Mouse (Mus musculus): ENCODE measurements around the gene Acoxl.

Acoxl gene

DNA sequence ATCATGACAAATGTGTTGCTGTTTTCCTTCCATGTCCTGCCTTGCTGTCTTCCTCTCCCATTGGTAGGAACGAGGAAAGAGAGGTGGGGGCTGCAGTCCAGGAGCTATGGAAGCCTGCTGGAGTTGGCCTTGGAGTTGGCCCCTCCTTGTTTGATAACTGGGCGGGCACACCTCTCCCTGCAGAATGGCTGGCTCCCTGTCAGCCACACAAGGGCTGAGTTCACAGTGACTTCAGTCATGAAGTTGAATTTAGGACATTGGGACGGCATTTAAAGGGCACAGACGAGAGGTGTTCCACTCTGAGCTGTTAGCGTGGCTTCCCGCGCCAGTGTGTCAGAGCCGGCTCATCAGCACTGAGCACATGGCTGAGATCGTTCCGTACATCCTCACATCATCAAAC, 66.2 kb downstream of the Acoxl start:
- DNase-seq = no peak

DNA sequence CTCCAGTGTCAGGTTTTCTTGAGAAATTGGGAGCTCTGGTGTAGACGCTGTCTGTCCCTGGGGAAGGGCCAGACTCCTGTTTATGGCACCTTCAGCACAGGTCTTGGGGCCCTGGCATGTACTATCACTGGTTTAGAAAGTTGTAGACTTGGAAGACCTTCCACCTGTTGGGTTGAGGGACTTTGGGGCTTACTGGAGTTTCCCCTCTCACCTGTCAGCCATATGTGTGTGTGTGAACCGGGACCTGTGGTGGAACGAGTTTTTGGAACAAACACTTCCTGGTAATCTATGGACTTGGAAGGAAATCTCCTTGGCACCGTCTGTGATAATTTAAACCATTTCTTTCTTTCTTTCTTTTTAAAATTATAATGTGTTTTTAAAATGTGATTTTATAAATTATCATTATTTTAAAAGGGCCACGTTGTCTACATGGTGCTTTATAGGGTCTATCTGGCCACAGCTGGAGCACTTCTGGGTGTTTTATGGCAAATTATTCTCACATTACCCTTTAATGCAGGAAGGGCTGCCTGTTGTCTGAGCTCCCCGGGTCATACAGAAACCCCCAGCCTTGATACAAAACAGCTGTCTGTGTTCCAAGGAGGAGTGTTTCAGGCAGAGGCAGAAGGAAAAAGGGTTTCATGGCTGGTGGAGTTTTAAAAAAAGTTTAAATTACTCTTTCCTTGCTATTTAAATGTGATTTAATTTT, 68.5 kb downstream of the Acoxl start:
- no peak for DNase-seq

DNA sequence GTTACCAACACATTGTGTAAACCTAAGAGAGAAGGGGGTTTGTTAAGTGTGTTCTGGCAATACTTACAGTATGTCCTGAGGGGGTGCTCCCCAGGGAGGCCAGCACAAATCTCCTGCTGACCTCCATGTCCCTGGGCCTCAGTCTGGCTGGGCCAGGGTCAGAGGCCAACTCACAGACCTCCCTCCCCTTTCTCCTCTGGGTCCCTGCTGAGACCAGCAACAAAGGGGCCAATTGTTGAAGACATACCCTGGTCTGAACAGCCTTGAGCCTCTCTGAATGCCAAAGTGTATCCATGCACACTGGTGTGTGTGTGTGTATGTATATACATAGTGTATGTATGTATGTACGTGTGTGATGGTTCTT, 69.0 kb downstream of the Acoxl start:
- no peak for DNase-seq

DNA sequence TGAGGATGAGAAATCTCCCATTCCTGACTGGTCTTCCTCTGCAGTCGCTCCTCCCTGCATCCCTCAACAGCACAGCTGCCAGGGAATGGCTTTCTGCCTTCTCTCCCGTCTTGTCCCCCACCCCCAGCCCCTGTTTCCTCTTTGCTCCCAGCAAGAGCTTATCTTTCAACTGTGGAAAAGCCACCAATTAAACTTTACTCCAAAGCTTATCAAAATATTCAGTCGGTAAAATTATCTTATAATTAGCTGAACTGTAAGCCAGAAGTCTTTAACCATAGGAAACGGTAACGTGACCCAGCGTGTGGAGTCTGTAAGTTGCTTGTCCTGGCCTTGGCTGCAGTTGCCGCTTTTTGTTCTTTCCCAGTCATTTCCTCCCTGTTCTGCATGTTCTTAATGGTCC, 70.2 kb downstream of the Acoxl start:
- DNase-seq = no peak

DNA sequence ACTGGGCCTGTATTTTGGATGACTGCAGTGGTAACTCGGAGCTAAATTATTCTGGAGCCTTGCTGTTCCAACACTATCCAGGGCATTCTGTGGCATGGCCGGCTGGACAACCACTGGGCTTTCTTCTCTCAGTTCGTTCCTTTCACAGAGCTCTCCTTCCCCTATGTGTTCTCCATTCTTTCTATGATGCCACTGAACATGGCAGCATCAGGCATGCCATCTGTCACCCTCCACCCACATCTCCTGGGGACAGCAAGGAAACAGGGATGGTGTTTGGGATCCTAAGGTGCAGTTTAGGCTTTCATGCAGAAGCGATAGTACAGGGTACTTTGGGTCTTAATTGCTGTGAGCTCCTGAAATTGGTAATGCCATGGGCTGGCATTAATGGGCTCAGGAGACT, 71.1 kb downstream of the Acoxl start:
- no peak for DNase-seq

DNA sequence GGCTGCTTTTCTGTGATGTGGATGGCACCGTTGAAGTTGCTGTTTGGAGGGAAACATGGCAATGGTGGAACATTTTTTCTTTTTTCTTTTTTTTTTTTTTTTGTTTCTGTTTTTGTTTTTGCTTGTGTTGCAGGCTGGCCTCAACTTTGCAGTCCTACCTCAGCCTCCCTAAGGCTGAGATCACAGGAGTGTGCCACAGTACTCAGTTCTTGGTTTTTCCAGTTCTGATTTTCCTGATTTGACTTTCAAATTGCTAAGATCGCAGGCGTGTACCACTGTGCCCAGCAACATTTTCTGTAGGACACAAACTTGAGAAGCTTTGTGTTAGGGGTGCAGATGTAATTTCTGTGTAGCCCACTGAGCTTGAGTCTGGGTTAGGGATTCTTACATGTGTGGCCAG, 72.9 kb downstream of the Acoxl start:
- DNase-seq = no peak

DNA sequence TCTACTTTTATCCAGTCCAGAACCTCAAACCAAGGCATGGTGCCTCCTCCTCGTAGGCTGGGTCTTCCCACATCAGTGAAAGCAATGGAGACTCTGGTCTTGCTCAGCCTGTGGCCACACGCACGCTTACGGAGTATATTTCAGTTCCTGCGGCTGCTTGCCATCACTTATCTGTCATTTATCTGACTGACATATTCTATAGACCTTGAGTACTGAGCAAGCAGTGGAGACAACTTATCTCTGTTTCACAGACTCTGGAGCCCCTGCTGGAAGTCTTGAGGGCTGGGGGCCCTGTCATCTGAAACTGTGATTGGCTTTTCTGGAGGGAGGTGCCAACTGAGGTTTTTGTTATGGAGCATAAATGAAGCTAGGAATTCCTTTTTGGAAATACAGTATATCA, 75.4 kb downstream of the Acoxl start:
- DNase-seq = no peak

DNA sequence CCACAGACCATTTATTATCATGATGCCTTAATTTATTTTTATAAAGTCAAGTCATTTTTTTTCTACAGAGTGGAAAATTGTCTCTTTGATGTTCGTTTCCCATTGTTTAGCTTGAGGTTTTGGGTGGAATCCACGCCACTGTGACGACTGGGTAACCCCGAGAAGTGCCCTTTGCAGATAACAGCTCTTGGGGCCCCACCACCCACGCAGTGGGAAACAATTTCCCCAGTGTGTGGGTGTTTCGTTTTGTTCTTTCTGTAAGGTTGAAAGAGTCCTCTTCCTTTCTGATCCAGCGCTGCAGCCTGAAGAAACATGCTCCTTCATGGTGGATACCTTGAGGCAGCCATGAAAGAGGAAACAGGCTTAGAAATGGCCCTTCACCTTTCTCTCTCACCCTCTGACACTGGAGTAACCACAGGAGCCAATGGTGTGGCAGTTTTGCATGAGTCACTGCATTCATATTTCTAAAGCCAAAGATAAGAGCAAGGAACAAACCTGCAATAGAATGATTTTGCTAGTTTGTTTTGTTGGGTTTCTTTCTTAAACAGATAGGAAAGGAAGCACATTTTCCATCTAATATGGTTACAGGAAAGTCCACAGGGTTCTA, 78.2 kb downstream of the Acoxl start:
- no peak for DNase-seq

DNA sequence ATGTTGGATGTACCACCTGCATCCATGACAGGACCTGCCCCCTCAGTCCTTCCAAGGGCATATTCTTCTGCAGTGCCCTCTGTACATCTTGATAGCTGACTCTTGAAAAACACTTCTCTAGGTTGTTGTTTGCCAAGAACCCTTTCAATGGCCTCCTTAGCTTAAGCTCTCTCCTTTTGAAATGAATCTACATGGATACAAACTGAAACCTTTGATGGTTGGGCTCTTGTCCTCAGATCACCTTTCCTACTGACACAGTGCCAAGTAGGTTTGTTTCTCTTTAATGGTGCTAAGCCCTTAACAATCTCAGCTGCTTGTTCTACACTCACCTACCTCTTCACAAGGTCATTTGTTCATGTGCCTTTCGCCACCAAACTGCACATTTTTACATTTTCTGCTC, 81.1 kb downstream of the Acoxl start:
- DNase-seq = no peak

DNA sequence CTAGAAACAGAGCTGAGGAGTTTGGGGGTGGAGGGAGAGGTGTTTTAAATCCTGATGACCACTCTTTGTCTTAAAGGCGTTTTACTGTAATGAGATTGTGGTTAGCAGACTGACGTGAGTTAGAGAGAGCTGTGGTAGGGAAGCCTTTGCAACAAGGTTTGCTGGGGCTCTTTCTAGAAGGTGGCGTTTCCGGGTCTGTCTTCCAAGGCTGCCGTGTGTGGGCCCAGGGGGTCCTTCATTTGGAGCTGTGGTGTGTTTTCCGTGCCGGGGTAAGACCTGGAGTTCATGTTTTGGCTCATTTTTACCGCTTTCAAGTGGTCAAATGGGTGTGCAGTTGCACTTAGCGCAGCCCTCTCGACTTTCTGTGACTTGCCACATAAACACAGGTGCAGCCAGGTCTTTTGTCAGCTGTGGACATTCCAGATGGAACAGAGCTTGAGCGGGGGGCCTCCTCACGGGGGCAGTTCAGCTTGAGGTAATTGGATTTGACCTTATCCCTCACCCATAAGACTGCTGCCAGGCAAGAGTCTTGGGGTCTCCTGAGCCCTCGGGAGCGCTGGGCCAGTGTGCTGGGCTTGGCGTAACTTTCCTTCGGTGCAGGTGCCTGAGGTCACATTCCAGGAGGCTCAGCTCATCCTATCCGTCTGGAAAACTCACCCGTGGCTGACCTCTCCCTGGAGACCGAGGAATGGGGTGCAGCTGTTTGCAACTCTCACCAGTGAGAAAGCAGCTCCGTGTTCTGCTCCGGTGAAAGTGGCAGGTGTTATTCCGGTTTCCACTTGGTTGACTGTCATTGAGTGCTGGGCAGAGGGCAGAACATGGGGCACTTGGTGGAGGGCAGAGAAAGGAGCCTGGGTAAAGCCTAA, 83.6 kb downstream of the Acoxl start:
- no peak for DNase-seq

DNA sequence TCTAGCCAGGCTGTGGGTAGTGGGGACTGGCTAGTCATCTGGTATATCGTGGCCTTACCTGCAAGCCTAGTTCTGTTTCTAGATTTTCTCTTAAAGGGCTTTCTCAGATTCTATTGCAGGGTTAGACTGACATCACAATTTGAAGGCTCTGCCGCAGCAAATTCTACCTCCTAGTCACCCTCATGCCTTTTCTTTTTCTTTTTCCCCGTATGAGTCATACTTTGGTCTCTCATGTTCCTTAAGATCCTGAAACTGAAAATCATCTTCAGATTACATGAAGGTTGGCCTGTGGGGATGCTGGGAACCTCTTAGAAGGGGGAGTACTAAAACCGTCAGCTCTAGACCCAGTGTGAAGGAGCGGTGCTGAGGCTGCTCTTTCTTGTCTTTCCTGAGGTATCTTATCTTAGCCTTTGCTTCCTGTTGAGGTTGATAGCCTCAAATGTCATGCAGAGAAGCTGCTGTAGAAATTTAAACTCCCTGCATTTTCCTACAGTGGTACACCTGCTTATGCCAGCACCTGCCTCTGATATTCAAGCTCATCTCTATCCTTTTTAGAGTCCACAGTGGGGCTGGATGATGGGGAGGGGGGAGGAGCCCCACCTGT, 84.5 kb downstream of the Acoxl start:
- no peak for DNase-seq

DNA sequence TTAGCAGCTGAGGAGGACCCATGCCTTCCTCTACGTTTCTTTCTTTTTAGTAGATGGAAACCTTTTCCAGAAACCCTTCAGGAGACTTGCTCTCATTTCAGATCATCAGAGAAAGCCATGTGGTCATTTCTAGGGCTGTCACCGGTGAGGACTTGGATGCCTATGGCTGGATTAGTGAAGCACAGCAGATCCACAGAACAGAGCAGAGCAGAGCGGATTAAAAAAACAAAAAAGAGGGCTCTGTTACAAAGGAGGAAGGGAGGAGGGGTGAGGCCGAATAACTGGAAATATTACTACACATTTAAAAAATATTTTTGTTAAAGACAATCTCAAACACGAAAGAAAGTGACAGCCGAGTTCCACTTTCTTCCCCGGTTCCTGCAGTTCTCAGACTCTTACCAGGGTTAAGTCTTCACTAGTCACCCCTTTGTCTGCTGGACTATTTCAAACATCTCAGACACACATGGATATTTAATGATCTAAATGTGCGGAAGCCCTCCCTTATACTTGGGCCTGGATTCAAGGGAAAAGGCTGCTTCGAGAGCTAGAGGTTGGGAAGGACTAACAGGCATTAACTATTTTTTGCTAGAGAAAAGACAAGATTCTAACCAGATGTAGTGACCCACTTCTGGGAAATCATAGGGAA, 88.1 kb downstream of the Acoxl start:
- no peak for DNase-seq

DNA sequence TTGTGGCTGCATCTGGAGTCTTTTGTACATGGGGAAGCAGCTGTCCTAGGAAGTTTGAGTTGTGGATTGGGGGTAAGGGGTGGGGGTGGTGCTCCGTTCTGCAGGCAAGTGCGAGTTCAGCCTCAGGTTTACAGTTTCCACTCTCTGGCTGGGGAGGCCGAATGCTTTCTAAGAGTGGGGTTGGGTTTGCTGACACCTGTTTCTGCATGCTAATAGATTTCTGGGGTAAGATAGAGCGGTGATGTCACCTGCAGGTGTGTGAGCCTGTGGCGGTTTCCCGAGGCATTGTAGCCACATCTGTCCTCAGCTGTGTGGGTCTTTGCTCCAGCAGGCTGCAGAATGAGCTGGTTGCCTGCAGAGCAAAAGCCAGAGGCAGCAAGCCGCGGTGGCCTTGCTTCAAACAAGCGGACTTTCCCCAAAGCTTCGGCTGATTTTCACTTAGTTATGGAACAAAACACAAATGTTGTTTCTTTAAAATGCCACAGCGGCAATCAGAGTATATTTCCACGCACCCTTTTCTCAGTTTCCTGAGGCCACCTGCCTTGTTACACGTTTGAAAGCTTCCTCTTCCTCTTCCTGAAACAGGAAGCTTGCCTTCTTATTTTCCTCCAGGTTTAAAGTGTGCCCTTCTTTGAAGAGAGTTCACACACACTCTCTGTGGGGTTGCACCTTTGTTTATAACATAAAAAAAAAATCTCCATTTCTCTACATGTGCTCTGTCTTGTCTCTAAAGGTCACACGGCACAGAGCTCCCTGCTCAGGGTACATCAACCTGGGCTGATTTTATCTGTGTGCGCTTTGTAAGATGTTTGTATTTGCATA, 89.0 kb downstream of the Acoxl start:
- no peak for DNase-seq

DNA sequence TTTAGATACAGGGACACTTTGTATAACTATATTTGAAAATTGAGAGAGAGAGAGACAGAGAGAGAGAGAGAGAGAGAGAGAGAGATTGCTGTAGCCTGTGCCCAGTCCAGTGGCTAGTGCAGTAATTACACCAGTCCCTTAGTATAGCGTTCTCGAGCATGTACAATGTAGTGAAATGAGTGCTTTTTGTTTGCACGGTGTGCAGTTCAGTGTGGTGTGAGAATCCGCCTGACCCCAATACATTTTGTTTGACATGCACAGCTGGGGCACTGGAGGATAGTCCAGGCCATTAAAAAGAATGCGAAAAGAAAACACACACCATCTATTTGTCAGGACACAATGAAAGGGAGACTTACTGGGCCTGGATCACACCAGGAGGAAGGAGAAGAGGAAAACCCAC, 89.6 kb downstream of the Acoxl start:
- no peak for DNase-seq

DNA sequence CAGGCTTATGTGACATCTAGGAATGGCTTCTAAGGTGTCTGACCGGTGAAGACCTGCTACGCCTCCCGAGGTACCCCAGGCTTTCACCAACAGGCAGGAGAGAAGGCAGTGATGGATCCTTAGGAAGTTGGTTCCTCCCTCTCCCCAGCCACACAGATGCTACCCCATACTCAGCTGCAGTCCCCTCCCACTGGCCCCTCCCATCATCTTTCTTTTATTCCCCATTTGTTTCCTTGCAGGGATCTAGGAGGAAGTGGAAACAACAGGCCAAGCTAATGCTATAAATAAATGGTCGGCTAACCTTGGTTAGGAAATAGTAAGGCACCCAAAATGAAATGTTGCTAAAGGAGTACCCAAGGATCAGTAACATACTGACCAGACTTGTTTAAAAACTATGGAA, 90.2 kb downstream of the Acoxl start:
- no peak for DNase-seq

DNA sequence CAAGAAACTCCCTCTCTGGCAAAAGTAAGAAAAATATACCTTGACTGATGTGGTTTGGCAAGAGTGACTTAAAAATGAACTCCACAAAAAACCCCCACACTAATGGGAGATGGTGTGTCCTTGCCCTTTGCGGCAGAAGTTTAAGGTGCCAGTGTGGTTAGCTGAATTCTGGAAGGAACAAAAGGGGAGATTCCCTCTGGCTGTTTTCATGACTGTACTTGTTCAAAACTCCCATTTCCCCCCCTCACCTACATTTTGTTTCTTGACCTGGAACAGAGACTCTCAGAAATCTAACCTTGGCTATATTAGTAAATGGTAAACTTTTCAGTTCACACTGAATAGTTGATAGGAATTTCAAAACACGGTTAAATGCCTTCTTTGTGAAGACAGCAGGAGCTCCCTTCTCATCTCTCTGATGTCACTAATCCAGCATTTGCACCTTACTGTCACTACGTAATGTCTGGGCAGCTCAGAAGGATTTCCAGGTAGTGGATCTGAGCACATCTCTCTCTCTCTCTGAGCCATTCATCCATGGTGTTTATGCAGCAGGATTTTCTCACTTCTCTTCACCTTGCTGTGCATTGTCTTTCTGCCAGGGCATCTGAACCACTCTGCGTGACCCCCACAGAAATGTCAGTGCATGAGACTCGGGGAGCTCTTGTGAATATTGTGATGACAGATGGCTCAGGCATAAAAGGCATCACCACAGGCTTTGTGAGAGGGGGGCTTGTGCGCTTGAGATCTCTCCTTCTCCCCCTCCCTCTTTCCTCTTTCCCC, 91.5 kb downstream of the Acoxl start:
- DNase-seq = no peak

DNA sequence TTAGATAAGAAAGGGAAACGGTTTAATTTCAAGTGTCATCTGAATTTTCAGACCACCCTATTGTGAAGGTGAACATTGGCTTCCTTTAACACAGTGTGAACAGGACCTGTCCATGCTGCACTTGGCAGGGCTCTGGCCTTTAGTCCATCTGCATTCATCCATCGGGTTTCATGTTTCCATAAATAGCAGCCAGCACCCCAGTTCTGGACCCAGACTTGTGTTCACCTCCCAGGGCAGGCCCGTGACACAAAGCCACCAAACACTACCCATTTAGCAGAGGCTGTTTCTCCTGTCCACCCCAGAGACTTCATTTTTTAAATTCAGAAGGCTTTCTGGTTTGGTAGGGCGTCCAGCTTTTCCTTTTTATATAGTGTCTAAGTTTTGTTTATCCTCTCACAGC, 92.9 kb downstream of the Acoxl start:
- no peak for DNase-seq

DNA sequence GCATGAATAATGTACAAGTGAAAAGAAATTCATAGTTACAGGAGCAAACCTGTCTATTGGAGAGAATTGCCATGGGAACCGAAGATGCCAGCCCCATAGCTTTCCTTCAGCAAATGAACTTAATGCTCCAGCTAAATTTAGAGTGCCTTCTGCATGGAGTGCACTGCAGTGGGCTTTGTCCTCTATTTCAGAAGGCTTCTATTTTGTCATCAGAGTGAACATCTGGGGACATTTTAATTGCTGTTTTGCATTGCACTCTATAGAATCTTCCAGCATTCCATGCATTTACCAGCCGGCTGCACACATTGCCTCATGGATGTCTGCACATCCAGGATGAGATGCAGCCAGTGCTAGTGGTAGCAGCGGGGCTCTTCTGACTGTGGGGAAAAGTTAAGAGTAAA, 94.9 kb downstream of the Acoxl start:
- no peak for DNase-seq

DNA sequence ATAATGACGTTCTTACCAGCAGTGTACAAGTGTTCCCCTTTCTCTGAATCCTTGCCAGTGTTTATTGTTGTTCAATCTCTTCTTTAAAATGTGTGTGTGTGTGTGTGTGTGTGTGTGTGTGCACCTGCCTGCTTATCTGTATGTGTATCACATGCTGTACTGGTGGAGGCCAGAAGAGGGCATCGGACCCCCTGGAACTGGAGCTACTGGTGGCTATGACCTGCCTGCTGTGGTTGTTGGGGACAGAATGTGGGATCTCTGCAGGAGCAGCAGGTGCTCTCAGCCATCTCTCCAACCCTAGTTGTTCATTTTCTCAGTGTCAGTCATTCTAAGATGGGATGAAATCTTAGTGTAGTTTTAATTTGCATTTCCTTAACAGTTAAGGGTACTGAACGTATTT, 98.4 kb downstream of the Acoxl start:
- no peak for DNase-seq

DNA sequence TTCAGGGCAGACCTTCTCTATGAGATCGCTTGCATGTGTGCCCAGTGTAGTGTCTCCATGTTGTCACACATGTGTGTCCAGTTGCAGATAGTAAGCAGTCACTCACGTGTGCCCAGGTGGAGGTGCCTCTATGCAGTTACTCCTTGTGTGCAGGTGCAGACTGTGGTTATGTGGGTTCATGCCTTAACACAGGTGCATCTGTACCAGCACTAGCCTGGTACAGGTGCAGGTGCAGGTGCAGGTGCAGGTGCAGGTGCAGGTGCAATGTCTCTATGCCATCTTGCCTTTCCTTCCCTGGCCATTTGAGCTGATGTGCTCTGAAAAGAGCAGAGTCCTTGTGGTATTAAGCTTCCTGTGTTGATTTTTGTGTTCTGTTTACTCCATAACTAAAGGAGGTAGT, 100.5 kb downstream of the Acoxl start:
- no peak for DNase-seq

DNA sequence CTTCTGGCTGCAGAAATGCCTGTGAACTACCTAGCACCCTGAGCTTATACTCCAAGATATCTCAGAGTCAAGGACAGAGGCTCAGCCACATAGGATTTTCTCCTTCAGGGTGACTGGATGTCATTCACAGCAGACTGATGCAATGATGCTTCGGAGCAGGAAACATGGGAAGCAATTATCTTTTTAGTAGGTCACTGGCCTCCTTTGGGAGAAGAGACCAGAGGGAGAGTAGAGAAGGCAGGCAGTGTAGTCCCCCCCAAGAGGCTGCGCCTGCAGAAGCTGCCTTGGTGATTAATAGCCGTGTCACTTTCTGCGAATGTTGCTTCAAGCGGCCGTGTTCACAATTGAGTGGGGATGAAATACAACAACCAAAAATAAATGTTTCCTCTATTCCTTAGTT, 121.9 kb downstream of the Acoxl start:
- peak; percentile 23 for DNase-seq

DNA sequence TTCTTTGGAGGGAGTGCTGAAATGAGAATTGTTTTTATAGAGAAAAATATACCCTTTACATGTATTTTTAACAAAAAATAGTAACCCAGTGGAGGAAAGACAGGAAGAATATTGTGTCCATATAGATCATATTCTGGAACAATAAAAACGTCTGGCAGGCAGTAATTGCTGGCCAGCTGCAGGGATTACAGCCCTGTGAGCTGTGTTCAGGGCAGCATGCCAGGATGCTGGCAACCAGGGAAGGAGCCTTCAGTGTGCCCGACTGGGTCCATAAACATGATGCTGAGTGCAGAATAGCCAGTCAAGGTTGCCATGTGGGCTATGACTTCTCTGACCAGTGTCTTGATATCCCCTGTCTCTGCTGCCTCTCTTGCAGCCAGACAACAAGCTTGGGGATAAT, 122.5 kb downstream of the Acoxl start:
- peak; percentile 20 for DNase-seq
